Mouse (Mus musculus) limb, embryonic 12.5 days (tissue): ENCODE data around the gene Btbd6. TPM values are rescaled to one million over a fixed set of nuclear protein-coding genes. Genes with fewer than 3 reads are reported as not detected.

Experiments used
- ATAC-seq: fragments of 200-750 bp; cut with Nextera tagmentation; 2 replicates; pipeline ENCODE4 v1.8.0; 2017; ENCODE audit warnings: low read depth, moderate TSS enrichment; ENCODE audit not compliant: insufficient number of reproducible peaks, insufficient read depth, low FRiP score, low TSS enrichment
- H3K27ac ChIP-seq: fragments of 300-500 bp; sonication (generic); 2 replicates; pipeline ENCODE4 v1.5.1; 2016; ENCODE audit warnings: mild to moderate bottlenecking, moderate library complexity
- H3K27me3 ChIP-seq: fragments of 300-500 bp; sonication (generic); 2 replicates; pipeline ENCODE4 v1.6.1; 2016; ENCODE audit warnings: mild to moderate bottlenecking, moderate library complexity
- H3K36me3 ChIP-seq: fragments of 300-500 bp; sonication (generic); 2 replicates; pipeline ENCODE4 v1.6.1; 2016; ENCODE audit warnings: mild to moderate bottlenecking, moderate library complexity
- H3K4me1 ChIP-seq: fragments of 300-500 bp; sonication (generic); replicated peaks from 2 replicates; pipeline ENCODE4 v1.6.1; 2016
- H3K4me2 ChIP-seq: fragments of 300-500 bp; sonication (generic); 2 replicates; pipeline ENCODE4 v1.6.1; 2016; ENCODE audit warnings: mild to moderate bottlenecking, moderate library complexity
- H3K4me3 ChIP-seq: fragments of 300-500 bp; sonication (generic); replicated peaks from 2 replicates; pipeline ENCODE4 v1.5.1; 2016; ENCODE audit warnings: mild to moderate bottlenecking
- H3K9ac ChIP-seq: fragments of 300-500 bp; sonication (generic); replicated peaks from 2 replicates; pipeline ENCODE4 v1.6.1; 2016; ENCODE audit warnings: mild to moderate bottlenecking, moderate library complexity
- H3K9me3 ChIP-seq: fragments of 300-500 bp; sonication (generic); 2 replicates; pipeline ENCODE4 v1.6.1; 2016; ENCODE audit warnings: mild to moderate bottlenecking, moderate library complexity
- WGBS: fragments of 180-500 bp; shearing (Covaris S2); methylation state at CpG from one replicate; pipeline ENCODE4 v1.1.7; 2016; 5-methylcytosine and 5-hydroxymethylcytosine counted together
- polyA plus RNA-seq: library from polyadenylated mRNA; unstranded; fragments of >200 nt; fragmentation: Nextera tagmentation; extraction: Ambion mirVana; gene quantifications from 2 replicates; pipeline ENCODE4 v1.2.1, GENCODE M21; 2016

The Btbd6 gene
- polyA plus RNA-seq, 1 experiment from 2014 or later: 29.1 TPM

DNA sequence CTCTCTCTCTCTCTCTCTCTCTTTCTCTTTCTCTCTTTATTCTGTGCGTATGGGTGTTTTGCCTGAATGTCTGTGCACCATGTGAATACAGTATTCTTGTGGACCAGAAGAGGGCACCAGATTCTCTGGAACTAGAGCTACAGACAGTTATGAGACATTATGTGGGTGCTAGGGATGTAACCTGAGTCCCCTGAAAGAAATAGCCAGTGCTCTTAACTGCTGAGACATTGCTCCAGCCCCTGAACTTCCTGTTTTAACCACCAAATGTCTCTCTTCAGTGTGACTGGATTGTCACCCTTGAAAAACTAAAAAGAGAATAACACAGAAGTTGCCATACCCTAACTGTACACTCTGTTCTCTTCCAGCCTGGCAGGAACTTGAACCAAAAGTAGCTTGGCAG, 50.3 kb downstream of the Btbd6 start:
- Histone ChIP-seq H3K27ac (no peak overlapping the region), H3K36me3 (peaks cover 34% of the 10 kb centered on the region; the same call in 1 of the 2 replicates), H3K4me3 (no peak overlapping the region), H3K27me3 (no peaks in the 10 kb centered on the region), H3K4me1 (peaks cover 6% of the 10 kb centered on the region; the same call in 1 of the 2 replicates), H3K9me3 (no peaks in the 10 kb centered on the region), H3K4me2 (no peak overlapping the region), H3K9ac (no peak overlapping the region)
- 92% methylated on average over 1 of the region's 1 CpGs for WGBS
- ATAC-seq: no peak

- no peak for ATAC-seq
- Histone ChIP-seq H3K4me3 (no peak overlapping the region), H3K36me3 (peaks cover 34% of the 10 kb centered on the region; the same call in 1 of the 2 replicates), H3K27ac (no peak overlapping the region), H3K9ac (no peak overlapping the region), H3K9me3 (no peaks in the 10 kb centered on the region), H3K27me3 (no peaks in the 10 kb centered on the region), H3K4me2 (no peak overlapping the region), H3K4me1 (peaks cover 6% of the 10 kb centered on the region; the same call in 1 of the 2 replicates)
- WGBS: 94% methylated on average over 2 of the region's 2 CpGs
These were observed 51.2 kb downstream of the Btbd6 start for GRCm38 (mm10) chr12:113027495-113027894.

DNA sequence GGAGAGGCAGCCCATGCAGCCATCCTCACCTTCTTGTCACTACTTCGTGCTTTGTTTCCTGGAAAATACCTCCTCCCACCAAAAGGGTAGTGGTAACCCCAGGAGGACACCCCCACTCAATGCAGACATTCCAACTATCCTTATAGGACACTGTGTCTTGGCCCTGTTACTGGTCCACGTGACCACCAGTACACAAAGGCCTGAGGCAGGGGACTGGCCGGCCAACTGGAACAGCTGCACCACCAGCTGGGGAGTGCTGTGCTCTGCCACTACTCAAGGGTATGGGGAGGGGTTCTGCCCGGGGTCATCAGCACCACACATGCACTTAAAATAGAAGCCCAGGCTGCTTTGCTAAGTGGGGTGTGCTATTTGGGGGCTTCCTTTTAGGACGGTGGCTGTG, 51.8 kb downstream of the Btbd6 start:
- WGBS: 64% methylated on average over 5 of the region's 5 CpGs
- H3K27me3 ChIP-seq: no peaks in the 10 kb centered on the region
- no peak overlapping the region for H3K4me2 ChIP-seq
- no peak overlapping the region for H3K27ac ChIP-seq
- no peaks in the 10 kb centered on the region for H3K9me3 ChIP-seq
- H3K9ac ChIP-seq: no peak overlapping the region
- H3K4me3 ChIP-seq: no peak overlapping the region
- peaks cover 34% of the 10 kb centered on the region; the same call in 1 of the 2 replicates for H3K36me3 ChIP-seq
- H3K4me1 ChIP-seq: peaks cover 6% of the 10 kb centered on the region; the same call in 1 of the 2 replicates
- ATAC-seq: peak; percentile 39; the same call in 1 of the 2 replicates

Other genes with a start within 250 kb of the Btbd6 start
- gene Pld4, start 215.8 kb upstream of the Btbd6 start, polyA plus RNA-seq: 3.1 and 4.4 TPM in 2 replicates
- 0.23 and 0.26 TPM in 2 replicates for gene Ahnak2, start 173.8 kb upstream of the Btbd6 start, polyA plus RNA-seq
- 9.2 and 9.3 TPM in 2 replicates for gene Clba1, start 167.5 kb upstream of the Btbd6 start, polyA plus RNA-seq
- gene Cdca4, start 147.1 kb upstream of the Btbd6 start, polyA plus RNA-seq: 166 TPM in 2 replicates
- gene Gpr132, start 108.3 kb upstream of the Btbd6 start, polyA plus RNA-seq: 0.08 TPM in 1 of 2 replicates, not detected in the other
- 6.4 and 6.8 TPM in 2 replicates for gene Jag2, start 46.7 kb upstream of the Btbd6 start, polyA plus RNA-seq
- gene Nudt14, start 34.4 kb upstream of the Btbd6 start, polyA plus RNA-seq: 81.6 and 95.2 TPM in 2 replicates
- gene Brf1, start 24.2 kb downstream of the Btbd6 start, polyA plus RNA-seq: 76.0 and 83.0 TPM in 2 replicates
- gene Pacs2, start 38.0 kb downstream of the Btbd6 start, polyA plus RNA-seq: 15.8 and 17.9 TPM in 2 replicates
- gene Tex22, start 98.0 kb downstream of the Btbd6 start, polyA plus RNA-seq: not detected in 2 replicates
- 19.3 and 20.5 TPM in 2 replicates for gene Mta1, start 121.8 kb downstream of the Btbd6 start, polyA plus RNA-seq
- gene Crip2, start 163.8 kb downstream of the Btbd6 start, polyA plus RNA-seq: 51.4 and 53.7 TPM in 2 replicates
- gene Crip1, start 169.8 kb downstream of the Btbd6 start, polyA plus RNA-seq: 71.0 and 73.2 TPM in 2 replicates
- gene Tedc1, start 179.9 kb downstream of the Btbd6 start, polyA plus RNA-seq: 44.1 and 44.6 TPM in 2 replicates
- 17.5 and 18.7 TPM in 2 replicates for gene Tmem121, start 209.4 kb downstream of the Btbd6 start, polyA plus RNA-seq